Mouse (Mus musculus) liver, postnatal 0 days (tissue): ENCODE measurements at regions not wholly inside any gene's neighbourhood (a gene's known extent, or its start where the extent isn't known, plus 50 kb on each side); places are given as distances from the start of the nearest gene placed in this dataset.

ENCODE experiments used
- ATAC-seq: fragments of 200-750 bp; cut with Nextera tagmentation; 2 replicates; pipeline ENCODE4 v1.8.0; 2017; ENCODE audit warnings: mild to moderate bottlenecking, moderate library complexity
- DNase-seq: peaks from one replicate; pipeline ENCODE4 v3.0.0-alpha.2; 2016
- H3K27ac ChIP-seq: fragments of 300-500 bp; sonication (generic); 2 replicates; pipeline ENCODE4 v1.5.1; 2014; ENCODE audit warnings: antibody characterized with exemption, moderate library complexity, mild to moderate bottlenecking, low read depth
- H3K27me3 ChIP-seq: fragments of 300-500 bp; sonication (generic); 2 replicates; pipeline ENCODE4 v1.6.1; 2014; ENCODE audit warnings: low read length, control low read depth, mixed read lengths; ENCODE audit not compliant: insufficient read depth
- H3K36me3 ChIP-seq: fragments of 300-500 bp; sonication (generic); replicated peaks from 2 replicates; pipeline ENCODE4 v1.6.1; 2014; ENCODE audit warnings: mild to moderate bottlenecking, control low read depth, low read length, moderate library complexity, mixed read lengths; ENCODE audit not compliant: insufficient read depth
- H3K4me1 ChIP-seq: fragments of 300-500 bp; sonication (generic); 2 replicates; pipeline ENCODE4 v1.6.1; 2014; ENCODE audit warnings: antibody characterized with exemption, mild to moderate bottlenecking, control low read depth; ENCODE audit not compliant: insufficient read depth
- H3K4me2 ChIP-seq: fragments of 300-500 bp; sonication (generic); 2 replicates; pipeline ENCODE4 v1.6.1; 2014; ENCODE audit warnings: low read depth, mild to moderate bottlenecking, low read length, moderate library complexity, mixed read lengths
- H3K4me3 ChIP-seq: fragments of 300-500 bp; sonication (generic); 2 replicates; pipeline ENCODE4 v1.5.1; 2014; ENCODE audit warnings: low read depth, low read length
- H3K9ac ChIP-seq: fragments of 300-500 bp; sonication (generic); replicated peaks from 2 replicates; pipeline ENCODE4 v1.6.1; 2014; ENCODE audit warnings: mild to moderate bottlenecking, moderate library complexity
- H3K9me3 ChIP-seq: fragments of 300-500 bp; sonication (generic); 2 replicates; pipeline ENCODE4 v1.6.1; 2016; ENCODE audit warnings: mild to moderate bottlenecking, control low read depth, low read length, mixed read lengths
- CTCF ChIP-seq: sonication (generic); IDR thresholded peaks from 2 replicates; pipeline ENCODE4 v1.5.1; 2016; ENCODE audit warnings: antibody characterized with exemption, low read depth
- EP300 ChIP-seq: IDR thresholded peaks from 2 replicates; pipeline ENCODE4 v1.6.1; 2016; ENCODE audit warnings: antibody characterized with exemption, low read depth, mild to moderate bottlenecking
- WGBS: fragments of 180-500 bp; shearing (Covaris S2); extraction: QIAGEN DNeasy Blood & Tissue Kit; methylation state at CpG from one replicate; pipeline ENCODE4 v1.1.7; 2014; ENCODE audit not compliant: insufficient replicate concordance; 5-methylcytosine and 5-hydroxymethylcytosine counted together

- no peaks in the 10 kb centered on the region for H3K4me1 ChIP-seq
- TF ChIP-seq CTCF (no peak), EP300 (no peak)
- H3K36me3 ChIP-seq = no peaks in the 10 kb centered on the region
- no peak overlapping the region for H3K27ac ChIP-seq
- no peak for ATAC-seq
- 73% methylated on average over 5 of the region's 5 CpGs for WGBS
- H3K9me3 ChIP-seq = no peaks in the 10 kb centered on the region
- no peak overlapping the region for H3K4me3 ChIP-seq
- H3K4me2 ChIP-seq = no peak overlapping the region
- no peak overlapping the region for H3K9ac ChIP-seq
- DNase-seq = no peak
- H3K27me3 ChIP-seq = no peaks in the 10 kb centered on the region
Observed at GRCm38 (mm10) chr4:34310061-34310642, 240.6 kb upstream of the Akirin2 start.

- no peaks in the 10 kb centered on the region for H3K4me1 ChIP-seq
- H3K4me2 ChIP-seq = no peak overlapping the region
- WGBS = 62% methylated on average over 5 of the region's 5 CpGs
- no peaks in the 10 kb centered on the region for H3K36me3 ChIP-seq
- H3K27me3 ChIP-seq = no peaks in the 10 kb centered on the region
- no peak overlapping the region for H3K4me3 ChIP-seq
- no peaks in the 10 kb centered on the region for H3K9me3 ChIP-seq
- ATAC-seq = no peak
- DNase-seq = no peak
- no peak overlapping the region for H3K9ac ChIP-seq
- TF ChIP-seq CTCF (no peak), EP300 (no peak)
- H3K27ac ChIP-seq = no peak overlapping the region
Observed at GRCm38 (mm10) chr4:34315848-34316247, 234.9 kb upstream of the Akirin2 start.

GRCm38 (mm10) chr4:34322841-34323240, 227.9 kb upstream of the Akirin2 start:
- H3K4me1 ChIP-seq = no peaks in the 10 kb centered on the region
- 41% methylated on average over 3 of the region's 3 CpGs for WGBS
- DNase-seq (no peak), ATAC-seq (no peak)
- TF ChIP-seq CTCF (no peak), EP300 (no peak)
- no peak overlapping the region for H3K4me2 ChIP-seq
- H3K9me3 ChIP-seq = no peaks in the 10 kb centered on the region
- no peaks in the 10 kb centered on the region for H3K36me3 ChIP-seq
- H3K4me3 ChIP-seq = no peak overlapping the region
- H3K9ac ChIP-seq = no peak overlapping the region
- H3K27ac ChIP-seq = no peak overlapping the region
- H3K27me3 ChIP-seq = no peaks in the 10 kb centered on the region

GRCm38 (mm10) chr4:34328151-34328785, 222.5 kb upstream of the Akirin2 start:
- Histone ChIP-seq H3K4me1 (no peaks in the 10 kb centered on the region), H3K4me2 (no peak overlapping the region), H3K9ac (no peak overlapping the region), H3K36me3 (no peaks in the 10 kb centered on the region), H3K27me3 (no peaks in the 10 kb centered on the region), H3K27ac (no peak overlapping the region), H3K9me3 (no peaks in the 10 kb centered on the region), H3K4me3 (no peak overlapping the region)
- DNase-seq (no peak), ATAC-seq (no peak)
- 71% methylated on average over 19 of the region's 19 CpGs for WGBS
- TF ChIP-seq EP300 (no peak), CTCF (no peak)

- Histone ChIP-seq H3K4me3 (no peak overlapping the region), H3K27me3 (no peaks in the 10 kb centered on the region), H3K9me3 (0 out of 2 replicates have a peak, but pooled peaks cover 2% of the 10 kb centered on the region), H3K9ac (no peak overlapping the region), H3K4me1 (no peaks in the 10 kb centered on the region), H3K36me3 (no peaks in the 10 kb centered on the region), H3K27ac (no peak overlapping the region), H3K4me2 (no peak overlapping the region)
- no peak for TF ChIP-seq EP300
- TF ChIP-seq CTCF = no peak
- ATAC-seq (no peak), DNase-seq (no peak)
- 67% methylated on average over 14 of the region's 14 CpGs for WGBS
Observed at GRCm38 (mm10) chr4:34336971-34337797, 213.6 kb upstream of the Akirin2 start.

- 86% methylated on average over 13 of the region's 13 CpGs for WGBS
- no peaks in the 10 kb centered on the region for H3K27me3 ChIP-seq
- DNase-seq = no peak
- H3K9me3 ChIP-seq = 0 out of 2 replicates have a peak, but pooled peaks cover 2% of the 10 kb centered on the region
- H3K4me3 ChIP-seq = no peak overlapping the region
- no peak overlapping the region for H3K9ac ChIP-seq
- no peaks in the 10 kb centered on the region for H3K4me1 ChIP-seq
- no peak overlapping the region for H3K4me2 ChIP-seq
- H3K27ac ChIP-seq = no peak overlapping the region
- no peak for ATAC-seq
- no peaks in the 10 kb centered on the region for H3K36me3 ChIP-seq
- TF ChIP-seq CTCF (no peak), EP300 (no peak)
Observed at GRCm38 (mm10) chr4:34337852-34338251, 212.9 kb upstream of the Akirin2 start.
